Mouse (Mus musculus) cerebellum, adult 18-20 months (tissue): ENCODE measurements around the gene Actn4.

ENCODE experiments used
- DNase-seq, 2 experiments: peaks; one replicate each; pipeline ENCODE4 v3.0.0; 2021

The Actn4 gene

GRCm38 (mm10) chr7:28961927-28962670 lies at the start of gene Actn4:
Gene Actn4 (minus strand): TSS chr7:28962340.
- DNase-seq, result peak; percentile 98 to 100

- no peak for DNase-seq
These were observed 46.6 kb upstream of the Actn4 start for GRCm38 (mm10) chr7:29008714-29009113.

GRCm38 (mm10) chr7:29008171-29008570 lies 46.0 kb upstream of the Actn4 start:
- DNase-seq, result no peak

DNA sequence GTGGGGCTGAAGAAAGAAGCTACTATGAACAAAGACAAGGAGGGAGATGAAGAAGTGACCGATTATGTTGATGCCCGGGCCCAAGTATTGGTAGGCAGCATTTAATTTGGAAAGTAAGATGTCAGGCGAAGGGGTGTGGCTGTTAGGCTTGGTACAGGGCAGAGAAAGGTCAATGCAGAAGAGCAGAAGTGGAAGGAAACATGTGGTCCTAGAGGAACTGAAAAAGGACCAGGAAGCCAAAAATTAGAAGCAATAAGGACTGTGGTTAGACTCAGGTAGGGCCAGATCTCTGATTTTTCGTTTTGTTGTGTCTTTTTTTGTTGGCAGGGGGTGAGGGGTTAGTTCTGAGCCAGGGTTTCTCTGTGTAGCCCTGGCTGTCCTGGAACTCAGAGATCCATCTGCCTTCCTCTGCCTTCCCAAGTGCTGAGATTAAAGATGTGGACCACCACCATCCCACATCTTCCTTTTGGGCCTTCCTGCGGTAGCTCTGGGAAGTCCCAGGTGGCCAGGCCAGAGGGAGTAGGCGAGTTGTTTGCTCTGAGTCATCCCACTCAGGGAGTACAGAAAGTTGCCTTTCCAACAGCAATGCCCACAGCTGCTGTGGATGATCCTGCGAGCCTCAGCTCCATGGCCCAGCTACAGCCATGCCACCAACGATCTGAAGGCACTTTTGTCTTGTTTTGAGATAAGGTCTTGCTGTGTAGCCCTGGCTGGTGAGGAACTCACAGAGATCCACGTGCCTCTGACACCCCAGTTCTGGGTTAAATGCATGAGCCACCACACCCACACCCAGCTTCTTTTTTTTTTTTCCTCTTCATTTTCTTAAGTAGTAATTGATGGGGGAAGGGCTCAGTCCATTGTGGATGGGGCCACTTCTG lies 45.3 kb upstream of the Actn4 start:
- DNase-seq, result no peak

GRCm38 (mm10) chr7:29000651-29001605 lies 38.8 kb upstream of the Actn4 start:
- DNase-seq, result no peak

GRCm38 (mm10) chr7:28993402-28993801 lies 31.3 kb upstream of the Actn4 start:
- DNase-seq, result no peak

DNA sequence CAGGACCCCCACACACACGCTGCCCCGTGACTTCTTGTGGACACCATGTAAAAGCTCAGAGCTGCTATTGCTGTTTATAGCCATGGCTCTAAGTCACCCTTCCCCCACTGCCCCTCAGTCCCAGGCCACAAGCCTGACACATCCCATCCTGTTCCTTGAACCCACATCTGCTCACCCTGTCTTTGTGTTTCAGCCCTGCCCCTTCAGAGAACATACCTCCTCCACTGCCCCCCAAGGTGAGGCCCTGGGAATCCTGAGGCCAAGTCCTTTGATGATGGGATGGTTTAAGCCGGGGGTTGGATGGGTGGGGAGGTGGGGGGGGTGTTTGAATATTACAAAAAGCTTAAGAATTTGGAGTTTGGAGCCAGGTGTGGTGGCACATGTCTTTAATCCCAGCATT lies 30.9 kb upstream of the Actn4 start:
- DNase-seq, result no peak

DNA sequence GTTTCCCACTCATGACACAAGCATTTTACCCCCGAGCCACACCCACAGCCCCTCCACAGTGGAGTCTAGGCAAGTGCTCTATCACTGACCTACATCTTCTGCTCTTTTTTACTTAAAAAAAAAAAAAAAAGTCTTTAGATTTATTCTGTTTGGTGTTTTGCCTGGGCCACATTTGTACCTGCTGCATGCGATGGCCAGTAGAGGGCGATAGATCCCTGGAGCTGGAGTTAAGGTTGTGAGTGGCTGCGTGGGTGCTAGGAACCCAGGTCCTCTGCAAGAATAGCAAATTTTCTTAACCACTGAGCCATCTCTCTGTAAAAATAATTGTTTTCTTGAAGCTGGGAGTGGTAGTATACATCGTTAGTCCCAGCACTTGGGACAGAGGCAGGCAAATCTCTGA lies 29.5 kb upstream of the Actn4 start:
- no peak for DNase-seq

DNA sequence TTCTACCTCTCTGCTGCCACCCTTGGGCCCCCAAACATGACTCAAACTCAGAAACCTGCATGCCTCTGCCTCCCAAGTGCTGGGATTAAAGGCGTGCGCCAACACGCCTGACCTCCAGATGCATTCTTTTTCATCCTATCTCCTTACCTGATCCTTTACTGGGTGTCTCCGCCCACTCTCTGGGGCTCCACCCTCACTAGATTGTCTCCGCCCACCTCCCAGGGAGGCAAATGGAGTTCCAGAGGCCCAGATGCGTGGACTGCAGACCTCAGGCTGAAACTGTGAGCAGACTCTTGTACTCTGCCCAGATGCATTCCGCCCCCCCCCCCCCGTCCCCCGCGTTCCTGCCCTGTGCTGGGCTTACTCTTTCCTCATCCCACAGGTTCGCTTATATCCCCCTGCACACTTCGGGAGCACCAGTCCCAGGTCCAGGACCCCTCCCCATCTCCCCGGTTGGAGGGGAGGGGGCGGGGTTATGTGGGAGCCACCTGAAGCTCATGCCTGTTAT lies 28.7 kb upstream of the Actn4 start:
- DNase-seq, result no peak

DNA sequence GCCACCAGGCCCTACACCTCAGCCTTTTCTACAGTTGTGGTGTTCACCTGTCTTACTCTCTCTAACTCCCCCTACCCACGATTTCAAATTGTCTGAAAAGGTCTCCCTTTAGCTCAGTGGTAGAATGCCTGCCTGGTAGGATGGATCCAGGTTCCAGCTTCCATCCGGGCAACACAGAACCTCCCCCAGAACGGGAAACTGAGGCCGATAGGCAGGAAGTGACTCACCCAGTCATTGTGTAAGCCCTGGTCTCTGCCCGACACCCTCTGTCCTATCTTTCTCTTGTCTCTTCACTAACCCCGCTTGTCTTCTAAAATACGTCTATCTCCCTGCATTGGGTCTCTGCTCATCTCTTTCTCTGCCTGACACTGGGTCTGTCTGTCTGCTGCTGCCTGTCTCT lies 23.1 kb upstream of the Actn4 start:
- no peak for DNase-seq

DNA sequence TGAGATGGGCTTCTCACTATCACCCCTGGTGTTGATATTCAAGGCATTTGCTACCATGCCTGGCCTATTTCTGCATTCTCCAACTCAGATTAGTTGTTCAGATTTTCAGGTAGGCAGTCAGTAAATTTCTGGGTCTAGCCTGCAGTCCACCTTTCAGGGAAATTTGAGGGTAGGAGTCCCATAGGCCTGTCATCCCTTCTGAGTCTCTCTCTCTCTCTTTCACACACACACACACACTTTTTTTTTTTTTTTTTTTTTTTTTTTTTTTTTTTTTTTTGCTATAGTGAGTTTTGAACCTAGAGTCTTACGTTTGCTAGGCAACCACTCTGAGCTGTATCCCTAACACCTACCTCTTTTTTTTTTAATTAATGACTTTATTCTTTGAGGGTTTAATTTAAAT lies 22.3 kb upstream of the Actn4 start:
- DNase-seq, result no peak

GRCm38 (mm10) chr7:28983849-28984248 lies 21.7 kb upstream of the Actn4 start:
- no peak for DNase-seq

- DNase-seq, result peak in 1 of 2 experiments; percentile 27
These were observed 21.0 kb upstream of the Actn4 start for GRCm38 (mm10) chr7:28983141-28983564.

DNA sequence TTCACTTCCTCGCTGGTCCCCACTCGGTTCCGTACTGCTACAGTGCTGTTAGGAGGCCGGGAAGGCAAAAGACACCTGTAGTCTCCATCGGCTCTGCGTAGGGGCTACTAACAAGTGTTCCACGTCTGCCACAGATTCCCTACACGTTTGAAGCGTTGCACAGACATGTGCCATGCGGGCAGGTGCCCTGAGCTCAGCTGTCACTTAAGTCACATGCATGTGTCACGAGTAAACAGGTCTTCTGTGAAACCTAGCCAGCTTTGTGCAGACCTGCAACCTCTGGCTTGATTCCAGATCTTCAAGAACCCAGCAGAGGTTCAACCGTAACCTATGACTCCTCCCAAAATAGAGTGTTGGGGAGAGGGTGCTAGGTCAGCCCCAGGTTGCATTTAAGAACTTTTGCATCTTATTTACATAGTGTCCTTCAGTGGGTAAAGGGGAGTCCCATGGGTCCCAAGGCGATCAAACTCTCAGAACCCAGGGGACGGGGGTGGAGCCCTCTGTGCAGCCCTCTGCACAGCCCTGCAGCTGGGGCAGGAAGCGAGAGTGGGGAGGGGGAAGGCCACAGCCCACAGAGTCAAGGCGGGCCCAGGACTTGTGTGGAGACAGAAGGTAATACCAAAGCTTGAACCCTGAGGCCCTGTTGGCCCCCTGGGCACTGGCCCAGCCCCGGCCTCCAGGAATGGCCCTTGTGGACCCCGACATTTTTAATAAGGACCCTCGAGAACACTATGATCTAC lies 20.3 kb upstream of the Actn4 start:
- DNase-seq, result no peak

GRCm38 (mm10) chr7:28981651-28982273 lies 19.6 kb upstream of the Actn4 start, which contains the start of the genes Eif3k and Map4k1:
Gene Eif3k (minus strand): TSS chr7:28981864.
Gene Map4k1 (plus strand): TSS chr7:28982050.
- DNase-seq, result peak; percentile 95 to 97

DNA sequence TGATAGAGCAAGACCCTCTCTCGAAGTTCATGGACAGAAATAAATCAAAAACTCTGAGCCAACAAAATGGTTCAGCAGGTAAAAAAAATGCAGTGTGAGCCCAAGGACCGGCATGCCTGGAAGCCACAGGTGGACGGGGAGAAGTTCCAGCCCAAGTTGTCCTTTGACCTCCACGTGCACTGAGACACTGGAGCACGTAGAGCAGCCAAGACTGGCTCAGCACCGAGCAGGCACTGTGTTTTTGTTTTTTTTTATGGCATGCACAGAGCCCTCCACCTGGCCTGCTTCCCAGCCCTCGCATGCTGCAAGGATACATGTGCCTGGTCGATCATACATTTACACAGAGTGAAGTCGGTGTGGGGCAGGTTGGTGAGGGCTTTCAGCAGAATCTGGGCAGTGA lies 15.4 kb upstream of the Actn4 start:
- DNase-seq, result no peak

GRCm38 (mm10) chr7:28973025-28973424 lies 10.9 kb upstream of the Actn4 start:
- DNase-seq, result no peak

DNA sequence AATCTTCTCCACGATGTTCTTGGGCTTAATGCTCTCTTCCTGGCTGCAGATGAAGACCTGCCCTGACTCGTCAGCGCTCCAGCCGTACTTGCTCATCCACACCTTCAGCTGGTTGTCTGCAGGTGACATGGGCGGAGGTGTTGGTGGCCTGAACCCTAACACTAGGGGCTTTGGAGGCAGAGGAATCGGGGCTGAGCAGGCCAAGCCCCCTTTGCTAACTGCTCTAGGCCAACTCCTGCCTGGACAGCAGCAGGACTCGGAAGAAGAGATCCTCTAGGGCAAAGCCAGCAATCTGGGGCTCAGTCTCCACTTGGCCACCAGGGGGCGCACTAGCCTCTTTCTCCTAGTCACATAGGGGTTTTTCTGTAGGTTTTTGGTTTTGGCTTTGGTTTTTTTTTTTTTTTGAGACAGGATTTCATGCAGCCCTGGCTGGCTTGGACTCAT lies 10.4 kb upstream of the Actn4 start:
- DNase-seq, result peak; percentile 70 to 82

DNA sequence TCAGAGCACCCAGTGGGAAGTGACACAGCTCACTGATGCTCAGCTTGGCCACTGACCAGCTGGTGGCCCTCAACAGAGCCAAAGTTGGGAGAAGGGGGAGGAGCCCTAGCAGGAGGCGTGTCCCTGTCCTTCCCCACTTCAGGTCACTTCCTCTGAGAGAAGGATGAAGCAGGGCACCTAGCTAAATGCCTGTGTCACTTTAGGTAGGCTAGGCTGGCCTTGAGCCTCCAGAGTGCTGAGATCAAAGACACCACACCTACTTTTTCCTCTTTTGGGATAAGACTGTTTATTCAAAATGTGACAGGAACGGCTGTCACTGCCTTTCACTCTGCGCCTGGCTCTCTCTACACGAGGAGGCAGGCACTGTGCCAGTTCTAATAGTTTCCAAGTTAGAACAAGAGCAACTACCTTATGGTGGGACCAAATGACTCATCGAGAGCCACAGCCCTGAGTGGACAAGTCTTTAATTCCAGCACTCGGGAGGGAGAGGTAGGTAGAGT lies 9.7 kb upstream of the Actn4 start:
- DNase-seq, result no peak

- DNase-seq, result no peak
These were observed 8.9 kb upstream of the Actn4 start for GRCm38 (mm10) chr7:28971029-28971428.
